Mouse (Mus musculus): ENCODE data around the gene Rab35.

Rab35 gene

GRCm38 (mm10) chr5:115648876-115649275, 17.2 kb downstream of the Rab35 start:
- no peak for DNase-seq (ENCODE audit: low spot score in 2 of 2)

- DNase-seq (ENCODE audit: low spot score in 2 of 2): no peak
Observed at GRCm38 (mm10) chr5:115649699-115650098, 18.0 kb downstream of the Rab35 start.

- no peak for DNase-seq (ENCODE audit: low spot score in 2 of 2)
Observed at GRCm38 (mm10) chr5:115650885-115651284, 19.2 kb downstream of the Rab35 start.

DNA sequence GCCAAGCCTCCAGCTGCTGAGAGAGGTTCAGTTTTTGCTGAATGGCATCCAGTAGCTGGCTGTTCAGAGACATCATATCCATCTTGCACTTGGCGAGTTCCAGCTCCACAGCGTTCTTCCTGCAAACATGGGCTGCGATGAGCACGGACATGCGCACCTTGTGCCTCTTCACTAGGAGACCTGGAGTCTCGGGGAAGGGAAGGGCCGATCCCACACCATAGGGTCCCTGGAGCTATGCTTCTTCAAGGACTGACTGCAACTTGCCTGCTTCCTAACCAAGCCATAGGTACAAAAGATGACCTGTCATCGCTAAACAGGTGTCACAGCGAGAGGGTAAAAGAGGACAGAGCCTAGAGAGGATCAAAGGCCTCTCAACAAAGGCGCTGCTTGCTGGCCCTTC, 20.1 kb downstream of the Rab35 start:
- no peak for DNase-seq (ENCODE audit: low spot score in 2 of 2)

- DNase-seq (ENCODE audit: low spot score in 2 of 2): peak; percentile 99
Observed at GRCm38 (mm10) chr5:115652681-115653575, 21.2 kb downstream of the Rab35 start.

DNA sequence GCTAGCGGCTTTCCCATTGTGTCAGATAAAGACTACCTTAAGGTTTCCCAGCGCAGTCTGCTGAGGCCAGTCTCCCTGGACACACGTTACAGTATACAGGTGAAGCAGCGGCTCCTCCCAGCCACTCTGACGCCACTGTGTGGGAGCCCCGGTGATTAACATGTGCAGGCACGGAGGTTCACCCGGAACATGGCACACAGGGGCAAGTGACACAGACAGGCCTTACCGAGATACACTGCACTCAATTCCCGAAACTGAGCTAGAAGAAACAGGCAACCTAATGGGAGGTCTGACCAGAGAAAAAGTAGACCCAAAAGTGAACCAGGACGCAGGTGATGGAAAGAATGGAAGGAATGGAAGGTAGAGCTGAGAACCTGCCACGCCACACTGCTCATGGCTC, 22.1 kb downstream of the Rab35 start:
- no peak for DNase-seq (ENCODE audit: low spot score in 2 of 2)

GRCm38 (mm10) chr5:115656677-115657076, 25.0 kb downstream of the Rab35 start:
- no peak for DNase-seq (ENCODE audit: low spot score in 2 of 2)

GRCm38 (mm10) chr5:115657234-115657633, 25.5 kb downstream of the Rab35 start:
- no peak for DNase-seq (ENCODE audit: low spot score in 2 of 2)

DNA sequence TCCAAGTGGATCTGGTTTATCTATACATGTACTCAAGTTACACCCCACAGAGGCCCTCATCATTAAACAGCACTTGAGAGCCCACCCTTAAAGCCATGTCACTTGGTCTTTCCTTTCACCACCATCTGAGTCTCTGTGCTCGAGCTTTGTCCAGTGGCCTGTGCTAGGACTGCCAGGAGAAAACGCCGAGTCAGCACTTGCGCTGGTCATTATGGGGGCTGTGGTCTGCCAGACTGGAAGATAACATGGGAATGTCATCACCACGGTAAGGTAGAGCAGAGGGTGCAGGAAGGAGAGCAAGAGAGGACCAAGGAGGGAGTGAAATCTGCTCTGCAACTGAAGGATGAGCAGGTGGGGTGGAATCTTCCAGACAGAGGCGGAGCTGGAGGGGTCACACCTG, 26.6 kb downstream of the Rab35 start:
- no peak for DNase-seq (ENCODE audit: low spot score in 2 of 2)

GRCm38 (mm10) chr5:115662658-115663057, 30.9 kb downstream of the Rab35 start:
- no peak for DNase-seq (ENCODE audit: low spot score in 2 of 2)

- no peak for DNase-seq (ENCODE audit: low spot score in 2 of 2)
Observed at GRCm38 (mm10) chr5:115666366-115667065, 34.8 kb downstream of the Rab35 start.

DNA sequence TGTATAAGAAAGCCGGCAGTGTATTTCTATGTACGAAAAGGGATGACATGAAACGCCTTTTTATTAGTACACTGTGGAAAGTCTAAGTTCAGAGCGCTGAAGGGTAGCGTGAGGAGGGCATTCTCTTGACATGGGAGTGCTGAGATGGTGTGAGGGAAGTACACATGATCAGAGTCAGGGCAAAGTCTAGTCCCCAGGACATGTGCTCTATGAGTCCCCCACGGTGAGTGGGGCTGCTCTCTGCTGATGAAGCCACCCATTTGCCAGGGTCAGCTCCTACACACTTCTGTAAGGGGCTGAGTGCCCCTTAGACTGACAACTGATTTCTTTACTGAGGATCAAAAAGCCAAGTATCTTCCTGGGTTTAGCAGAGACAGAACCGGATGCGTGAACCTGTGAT, 35.5 kb downstream of the Rab35 start:
- no peak for DNase-seq (ENCODE audit: low spot score in 2 of 2)

GRCm38 (mm10) chr5:115667894-115668293, 36.2 kb downstream of the Rab35 start:
- DNase-seq (ENCODE audit: low spot score in 2 of 2): no peak

DNA sequence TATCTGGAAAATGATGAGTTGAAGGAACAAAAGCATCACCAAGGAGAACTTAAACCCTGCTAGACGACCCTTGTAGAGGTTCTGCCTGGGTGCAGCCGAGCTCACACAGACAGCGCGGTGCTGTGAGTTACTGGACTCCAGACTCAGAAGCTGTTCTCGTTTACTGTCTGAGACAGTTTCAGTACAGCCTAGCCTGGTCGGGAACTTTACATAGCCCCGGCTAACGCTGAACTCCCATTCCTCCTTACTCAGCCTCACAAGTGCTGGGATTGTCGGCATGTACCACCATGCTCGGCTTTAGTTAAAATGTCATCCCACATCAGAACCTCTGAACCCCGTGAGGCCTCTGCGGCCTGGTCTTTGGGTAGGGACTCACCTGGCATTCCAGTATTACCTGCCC, 37.3 kb downstream of the Rab35 start:
- DNase-seq (ENCODE audit: low spot score in 2 of 2): no peak

- DNase-seq (ENCODE audit: low spot score in 2 of 2): no peak
Observed at GRCm38 (mm10) chr5:115669974-115670373, 38.3 kb downstream of the Rab35 start.

DNA sequence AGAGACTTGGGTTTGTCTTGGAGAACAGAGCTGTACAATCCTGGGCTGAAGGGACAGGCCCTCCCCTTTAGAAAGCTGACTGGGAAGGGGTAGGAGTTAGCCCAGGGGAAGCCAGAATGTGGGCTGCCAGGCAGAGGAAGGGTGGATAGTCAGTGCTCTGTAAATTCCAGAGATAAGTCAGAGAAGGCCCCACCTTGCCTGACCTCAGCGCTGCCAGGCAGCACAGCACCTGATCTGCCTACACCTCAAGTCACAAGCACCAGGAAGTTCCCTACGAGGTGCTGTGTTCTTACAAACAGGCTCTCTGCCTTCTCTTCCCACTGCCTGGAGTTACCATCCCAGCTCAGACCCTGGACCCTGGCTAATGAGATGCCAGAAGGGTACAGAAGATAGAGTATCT, 38.7 kb downstream of the Rab35 start:
- no peak for DNase-seq (ENCODE audit: low spot score in 2 of 2)

DNA sequence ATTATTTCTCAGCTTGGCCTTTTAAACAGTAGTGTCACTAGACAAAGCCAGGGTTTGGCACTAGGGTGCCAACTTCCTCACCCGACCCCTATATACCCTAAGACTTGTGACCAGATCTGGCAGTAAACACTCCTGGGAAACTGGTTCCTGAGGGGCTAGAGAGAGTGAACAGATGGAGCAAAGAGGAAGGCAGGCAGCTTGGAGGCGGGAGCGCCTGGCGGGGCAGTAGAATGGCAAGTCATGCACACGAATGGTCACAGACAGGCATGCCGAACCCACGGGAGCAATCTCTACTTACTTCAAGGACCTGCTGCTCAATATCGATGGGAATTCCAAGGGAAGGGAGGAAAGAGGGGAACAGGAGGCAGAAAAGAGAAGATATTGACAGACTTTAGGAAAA, 40.1 kb downstream of the Rab35 start:
- no peak for DNase-seq (ENCODE audit: low spot score in 2 of 2)

DNA sequence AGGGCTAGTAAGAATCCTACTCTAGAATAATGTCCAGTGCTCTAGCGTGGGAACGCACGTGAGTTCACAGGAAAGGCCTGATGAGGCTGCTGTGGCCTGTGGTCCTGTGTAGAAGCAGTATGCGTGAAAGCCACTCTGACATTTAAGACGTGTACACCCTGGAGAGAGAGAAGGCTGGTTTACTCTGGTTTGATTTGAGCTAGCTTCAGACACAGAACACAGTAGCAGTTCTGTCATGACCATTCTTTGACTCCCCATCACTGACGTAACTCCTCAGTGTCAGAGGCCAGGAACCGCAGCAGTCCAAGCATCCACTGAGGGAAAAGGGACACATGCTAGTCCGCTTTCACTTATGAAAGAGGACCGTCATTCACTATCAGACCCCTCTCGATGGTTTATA, 53.4 kb downstream of the Rab35 start:
- no peak for DNase-seq (ENCODE audit: low spot score in 2 of 2)

GRCm38 (mm10) chr5:115686716-115687115, 55.0 kb downstream of the Rab35 start:
- DNase-seq (ENCODE audit: low spot score in 2 of 2): no peak

- DNase-seq (ENCODE audit: low spot score in 2 of 2): no peak
Observed at GRCm38 (mm10) chr5:115693271-115693670, 61.6 kb downstream of the Rab35 start.

DNA sequence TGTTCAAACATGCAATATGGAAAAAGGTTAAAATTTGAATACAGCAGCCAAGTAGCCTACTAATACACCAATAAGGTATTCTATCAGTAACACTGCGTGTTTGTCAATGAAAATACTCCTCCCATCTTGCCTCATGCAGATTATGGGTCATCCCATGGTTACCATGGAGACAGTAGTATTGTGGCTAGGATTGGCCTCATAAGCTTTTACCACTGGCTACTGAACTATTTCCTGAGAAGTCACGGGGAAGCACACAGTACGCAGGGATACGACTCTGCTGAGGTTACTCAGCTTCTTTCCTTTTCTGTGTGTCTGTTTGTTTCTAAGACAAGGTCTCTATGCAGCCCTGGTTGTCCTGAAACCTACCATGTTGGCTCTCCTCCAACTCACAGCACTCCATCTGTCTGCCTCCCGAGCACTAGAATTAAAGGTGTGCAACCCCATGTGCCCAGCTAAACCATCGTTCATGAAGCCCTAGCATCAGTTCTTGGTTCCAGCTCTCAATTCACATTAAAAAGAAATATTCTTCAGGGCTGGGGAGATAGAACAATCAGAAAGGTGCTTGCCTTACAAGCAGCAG, 63.6 kb downstream of the Rab35 start:
- DNase-seq (ENCODE audit: low spot score in 2 of 2): no peak

DNA sequence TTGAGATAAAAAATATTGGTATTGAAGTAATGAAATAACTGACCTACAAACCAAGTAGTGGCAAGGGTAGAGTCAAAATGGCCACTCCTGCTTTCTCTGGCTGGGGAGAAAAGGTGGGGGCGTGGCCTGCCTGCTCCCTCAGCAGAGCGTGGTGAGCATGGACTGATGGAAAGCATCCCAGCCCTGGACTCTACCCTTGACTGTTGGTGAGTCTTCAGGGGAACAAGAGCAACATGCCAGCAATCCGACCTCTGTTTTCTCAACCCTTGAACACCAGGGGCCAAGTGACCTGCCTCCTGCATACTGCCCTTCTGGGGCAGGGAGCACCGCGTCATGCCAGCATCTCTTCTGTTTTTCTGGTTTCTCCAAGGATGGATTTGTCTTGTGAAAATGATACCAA, 65.1 kb downstream of the Rab35 start:
- DNase-seq (ENCODE audit: low spot score in 2 of 2): no peak
